In genomic region chr1:182822729-182823128, GRCm38 (mm10) we compare ENCODE assay signal across 21 mouse cellular contexts.
"Had no signal": no experiment of that assay in that cellular context is flagged by ENCODE, and none has a peak within 500 bp of the region (broad histone marks: within the 10 kb centered on the region; RNA-seq: fewer than 3 reads in every experiment).

No protein-coding gene starts in this region.

- H3K36me3 ChIP-seq: limb, embryonic 10.5 days; limb, embryonic 13.5 days; liver, embryonic 12.5 days; liver, embryonic 15.5 days; lung, embryonic 15.5 days; midbrain, embryonic 10.5 days had no signal

- H3K9me3 ChIP-seq: limb, embryonic 10.5 days; limb, embryonic 13.5 days; liver, embryonic 12.5 days; liver, embryonic 15.5 days; lung, embryonic 15.5 days; megakaryocyte, embryonic 14.5 days; midbrain, embryonic 10.5 days had no signal

- DNase-seq: kidney, adult 18-20 months; kidney, adult 9 months; kidney, postnatal 14 days; liver; lung, adult 18-20 months; lung, postnatal 10 days; lung, postnatal 36 days; midbrain, embryonic 14.5 days; thymus, adult 18-20 months; thymus, postnatal 36 days had no signal

- H3K27ac ChIP-seq: hindbrain, postnatal 0 days; left cerebral cortex, adult 2 months; limb, embryonic 10.5 days; limb, embryonic 13.5 days; liver, embryonic 12.5 days; liver, embryonic 15.5 days; lung, embryonic 15.5 days; midbrain, embryonic 10.5 days had no signal

- H3K27me3 ChIP-seq: liver, embryonic 12.5 days; liver, embryonic 15.5 days; lung, embryonic 15.5 days had no signal

- H3K4me2 ChIP-seq: limb, embryonic 13.5 days; liver, embryonic 12.5 days; liver, embryonic 15.5 days; lung, embryonic 15.5 days had no signal

- ATAC-seq: hindbrain, postnatal 0 days; inflammation-experienced regulatory T-cells, adult 6 months; intestine, embryonic 16.5 days; liver, embryonic 12.5 days had no signal

- H3K4me1 ChIP-seq: liver, embryonic 15.5 days had no signal

- H3K4me3 ChIP-seq: left cerebral cortex, adult 2 months; limb, embryonic 10.5 days; limb, embryonic 13.5 days; liver, embryonic 12.5 days; liver, embryonic 15.5 days; lung, embryonic 15.5 days; megakaryocyte, embryonic 14.5 days; midbrain, embryonic 10.5 days had no signal

- H3K9ac ChIP-seq: limb, embryonic 13.5 days; liver, embryonic 12.5 days; liver, embryonic 15.5 days; lung, embryonic 15.5 days had no signal
